Mouse (Mus musculus) layer of hippocampus, adult 2 months (tissue): ENCODE measurements around the gene Smarcal1. TPM values are rescaled to one million over a fixed set of nuclear protein-coding genes. Genes with fewer than 3 reads are reported as not detected.

Source experiments
- DNase-seq, 2 experiments: peaks; one replicate each; pipeline ENCODE4 v3.0.0; 2022; ENCODE audit warnings: low spot score in 2 of 2
- H3K27ac ChIP-seq: fragments of 200-600 bp; 2 replicates; pipeline ENCODE4 v1.8.1; 2022
- H3K4me3 ChIP-seq: fragments of 200-600 bp; 2 replicates; pipeline ENCODE4 v1.8.1; 2022; ENCODE audit warnings: mild to moderate bottlenecking
- CTCF ChIP-seq: fragments of 200-600 bp; conservative IDR thresholded peaks from 2 replicates; pipeline ENCODE4 v1.8.1; 2022; ENCODE audit warnings: antibody characterized with exemption, mild to moderate bottlenecking, moderate library complexity
- total RNA-seq, 2 experiments: library from RNA; stranded (reverse); gene quantifications; 2 replicates each; pipeline ENCODE4 v1.2.3; 2021

The Smarcal1 gene
- total RNA-seq, 2 experiments from 2014 or later = 64.8 to 66.4 TPM

DNA sequence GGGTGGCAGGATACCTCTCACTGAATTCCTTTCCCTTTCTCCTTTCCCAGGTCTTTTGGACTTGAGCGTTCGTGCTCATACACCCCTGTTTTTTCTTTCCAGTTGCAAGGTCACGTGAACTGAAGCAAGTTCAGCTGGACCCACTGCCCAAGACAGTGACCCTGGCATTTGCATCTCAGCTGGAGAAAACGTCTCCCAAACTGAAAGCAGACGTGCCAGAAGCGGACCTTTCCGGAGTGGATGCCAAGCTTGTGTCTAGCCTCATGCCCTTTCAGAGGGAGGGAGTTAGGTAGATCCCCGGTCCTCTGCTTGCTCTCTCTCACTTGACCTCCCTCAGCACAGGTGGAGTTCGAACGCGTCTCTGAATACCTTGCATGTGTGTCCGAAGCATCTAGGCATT is 12.6 kb downstream of the Smarcal1 start:
- Histone ChIP-seq H3K4me3 (no peak overlapping the region), H3K27ac (no peak overlapping the region)
- no peak for TF ChIP-seq CTCF
- no peak for DNase-seq

DNA sequence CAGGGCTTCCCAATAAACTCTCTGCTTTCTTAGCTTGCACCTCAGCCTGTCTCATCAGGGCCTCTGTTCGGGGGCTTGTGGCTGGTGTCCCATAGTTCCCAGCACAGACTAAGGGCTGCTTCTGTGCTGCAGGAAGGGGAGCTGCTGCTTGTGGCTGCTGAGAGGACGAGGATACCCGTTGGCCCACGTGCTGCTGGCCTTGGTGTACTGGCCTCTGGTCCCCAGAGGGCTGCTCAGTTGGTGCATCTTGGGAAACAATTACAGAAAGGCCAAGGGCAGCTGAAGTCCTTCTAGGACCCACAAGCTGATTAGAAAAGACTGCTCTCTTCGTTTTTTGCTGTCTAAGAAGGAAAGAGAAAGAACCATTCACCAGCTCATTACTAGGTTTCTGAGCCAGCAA is 13.2 kb downstream of the Smarcal1 start:
- no peak overlapping the region for H3K4me3 ChIP-seq
- H3K27ac ChIP-seq = no peak overlapping the region

DNA sequence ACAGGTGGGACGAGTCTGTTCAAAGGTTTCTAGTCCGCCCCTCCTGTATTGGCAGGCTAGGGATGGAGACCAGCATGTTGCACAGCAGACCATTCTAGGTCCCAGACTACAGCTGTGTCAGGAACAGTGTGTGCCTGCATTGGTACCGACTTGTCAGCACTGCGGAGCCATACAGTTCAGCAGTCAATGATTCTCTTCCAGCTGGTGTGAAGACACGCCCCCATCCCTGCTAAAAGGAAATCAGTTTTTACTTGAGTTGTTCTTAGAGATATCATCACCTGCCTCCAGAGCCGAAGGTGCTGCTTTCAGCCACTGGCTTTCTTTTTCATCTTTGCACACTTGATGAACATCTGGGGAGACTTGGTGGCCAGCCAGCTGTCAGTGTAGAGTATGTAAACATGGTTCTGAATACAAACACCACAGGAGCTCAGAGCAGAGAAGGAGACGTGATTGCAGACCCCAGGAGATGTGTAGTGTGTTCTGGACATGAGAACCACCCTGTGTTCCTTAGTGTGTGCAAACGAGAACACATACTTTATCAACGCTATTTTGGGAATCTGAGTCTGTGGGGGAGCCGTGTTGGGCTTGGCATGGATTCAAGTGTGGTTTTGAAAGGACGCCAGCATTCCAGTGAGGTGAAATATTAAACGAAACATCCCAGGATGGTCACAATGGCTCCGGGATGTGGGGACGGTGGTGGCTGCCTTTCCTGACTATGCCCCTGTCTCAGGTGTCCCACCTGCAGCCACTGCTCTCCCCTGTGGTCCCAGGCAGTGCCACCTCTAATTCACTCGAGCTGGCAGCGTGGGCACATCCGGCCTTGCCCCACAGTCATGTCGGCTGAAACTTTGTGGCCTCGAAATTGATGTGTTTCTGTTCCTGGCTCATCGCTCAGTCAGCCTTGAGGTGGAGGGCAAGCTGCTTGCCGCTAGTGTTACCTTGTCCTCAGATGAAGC is 16.4 kb downstream of the Smarcal1 start:
- no peak for DNase-seq
- TF ChIP-seq CTCF = no peak
- Histone ChIP-seq H3K4me3 (no peak overlapping the region), H3K27ac (no peak overlapping the region)

More for the DNA sequence above, 13.2 kb downstream of the Smarcal1 start:
- TF ChIP-seq CTCF = no peak
- DNase-seq = no peak

DNA sequence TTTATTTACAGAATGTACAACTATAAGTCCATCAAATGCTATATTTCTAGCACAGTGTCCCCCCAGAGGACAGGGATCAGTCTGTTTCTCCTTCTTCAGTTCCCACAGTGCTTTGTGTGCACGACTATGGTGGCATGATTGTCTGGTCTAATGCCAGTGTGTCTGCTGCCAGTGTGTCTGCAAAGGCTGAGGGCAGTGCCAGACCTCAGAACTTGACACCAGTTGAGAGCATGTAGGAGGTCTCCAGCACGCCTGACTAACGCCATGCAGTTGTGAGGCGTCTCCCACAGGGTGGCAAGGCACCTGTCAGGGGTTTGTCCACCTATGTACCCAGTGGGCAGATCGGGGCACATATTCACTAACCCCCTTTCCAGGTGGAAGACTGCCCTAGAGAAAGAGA is 17.7 kb downstream of the Smarcal1 start:
- Histone ChIP-seq H3K27ac (no peak overlapping the region), H3K4me3 (no peak overlapping the region)
- no peak for TF ChIP-seq CTCF
- no peak for DNase-seq

DNA sequence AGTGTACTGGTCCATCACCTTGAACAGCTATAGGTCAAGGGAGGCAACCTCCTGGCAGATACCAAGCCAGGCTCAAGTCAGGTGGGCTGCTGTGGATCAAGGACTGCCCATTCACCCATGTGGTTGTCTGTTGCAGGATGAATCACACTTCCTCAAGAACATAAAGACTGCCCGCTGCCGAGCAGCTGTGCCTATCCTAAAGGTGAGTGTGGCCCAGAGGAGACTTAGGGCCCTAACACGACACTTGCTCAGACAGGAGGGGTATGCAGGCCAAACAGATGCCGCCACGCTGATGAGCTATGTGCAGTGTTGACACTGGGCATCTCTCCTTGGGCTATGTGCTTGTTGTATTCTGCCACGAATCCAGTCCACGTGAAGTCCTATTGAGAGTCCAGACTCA is 18.2 kb downstream of the Smarcal1 start:
- Histone ChIP-seq H3K4me3 (no peak overlapping the region), H3K27ac (no peak overlapping the region)
- no peak for DNase-seq
- no peak for TF ChIP-seq CTCF

DNA sequence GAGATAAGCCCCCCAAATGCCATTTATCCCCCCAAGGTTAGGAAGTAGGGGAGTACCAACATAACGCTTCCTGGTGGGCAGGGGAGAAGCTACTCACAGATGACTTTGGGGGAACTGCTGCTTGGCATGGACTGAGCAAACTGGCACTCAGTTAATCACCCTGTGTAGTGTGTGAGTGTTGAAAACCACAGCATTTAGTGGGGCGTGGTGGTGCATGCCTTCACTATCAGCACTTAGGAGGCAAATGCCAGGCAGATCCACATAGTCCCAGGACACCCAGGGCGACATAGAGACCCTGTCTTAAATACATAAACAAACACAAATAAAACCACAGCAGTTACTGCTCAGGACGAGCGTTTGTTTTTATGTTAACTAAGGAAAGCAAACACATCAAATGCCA is 19.1 kb downstream of the Smarcal1 start:
- no peak overlapping the region for H3K27ac ChIP-seq
- DNase-seq = no peak
- H3K4me3 ChIP-seq = no peak overlapping the region
- no peak for TF ChIP-seq CTCF

DNA sequence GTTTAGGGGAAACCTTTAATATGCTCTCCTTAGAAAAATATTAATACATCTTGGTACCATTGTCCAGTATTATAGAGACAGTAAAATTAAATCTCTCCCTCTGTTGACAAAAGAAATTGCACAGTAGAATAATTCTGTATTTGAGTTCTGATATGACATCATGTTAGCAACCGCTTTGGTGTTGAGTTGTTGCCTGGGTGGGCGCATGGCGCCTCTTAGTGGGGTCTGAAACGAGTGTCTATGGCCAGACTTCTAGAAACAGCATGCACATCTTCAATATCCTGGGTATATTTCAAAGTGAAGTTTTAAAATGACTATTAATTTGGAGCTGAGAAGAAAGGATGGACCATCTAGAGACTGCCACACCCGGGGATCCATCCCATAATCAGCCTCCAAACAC is 19.8 kb downstream of the Smarcal1 start:
- Histone ChIP-seq H3K27ac (no peak overlapping the region), H3K4me3 (no peak overlapping the region)
- 0 out of 2 replicates have a peak, but pooled peaks have one; percentile 7 for TF ChIP-seq CTCF
- DNase-seq = no peak

DNA sequence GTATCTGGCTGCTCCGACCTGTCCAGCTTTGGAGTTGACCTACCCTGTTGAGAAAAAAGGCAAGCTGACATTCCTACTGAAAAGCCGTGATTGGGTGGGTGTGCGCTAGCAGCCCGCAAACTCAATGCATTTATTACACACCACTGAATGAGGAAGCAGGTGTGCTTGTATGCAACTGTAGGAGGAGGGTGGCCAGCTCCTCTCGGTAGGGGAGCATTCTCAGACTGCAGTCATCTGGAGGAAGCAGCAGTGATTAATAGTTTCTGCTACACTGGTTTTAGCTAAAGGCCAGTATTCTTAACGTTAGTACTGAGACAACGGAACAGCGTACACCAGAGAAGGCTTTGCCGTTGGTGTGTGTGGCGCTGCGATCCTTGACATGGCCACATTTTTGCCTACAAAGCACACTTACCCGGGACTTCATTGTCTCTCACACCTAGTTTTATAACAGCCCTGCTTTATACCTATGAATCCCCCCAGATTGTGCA is 23.2 kb downstream of the Smarcal1 start:
- DNase-seq = no peak
- Histone ChIP-seq H3K4me3 (no peak overlapping the region), H3K27ac (no peak overlapping the region)
- TF ChIP-seq CTCF = no peak

DNA sequence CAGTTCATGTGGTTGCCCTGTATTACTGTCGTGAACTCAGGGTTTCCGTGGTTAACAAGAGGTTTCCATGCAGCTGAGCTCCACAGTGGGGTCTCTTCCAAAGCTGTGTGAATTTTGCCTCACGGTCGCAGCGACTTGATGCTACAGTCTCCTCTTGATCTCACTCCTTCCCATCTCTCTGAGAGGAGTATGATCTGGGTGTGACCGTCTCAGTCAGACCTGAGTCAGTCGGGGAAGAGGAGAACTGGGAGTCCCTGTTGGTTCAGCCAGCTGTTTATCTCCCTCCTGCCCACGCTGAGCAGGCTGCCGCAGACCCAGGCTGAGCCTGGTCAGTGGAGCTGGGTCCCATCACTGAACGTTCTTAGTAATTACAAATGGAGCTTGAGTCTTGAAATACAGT is 26.1 kb downstream of the Smarcal1 start:
- no peak for TF ChIP-seq CTCF
- Histone ChIP-seq H3K4me3 (no peak overlapping the region), H3K27ac (no peak overlapping the region)
- no peak for DNase-seq

DNA sequence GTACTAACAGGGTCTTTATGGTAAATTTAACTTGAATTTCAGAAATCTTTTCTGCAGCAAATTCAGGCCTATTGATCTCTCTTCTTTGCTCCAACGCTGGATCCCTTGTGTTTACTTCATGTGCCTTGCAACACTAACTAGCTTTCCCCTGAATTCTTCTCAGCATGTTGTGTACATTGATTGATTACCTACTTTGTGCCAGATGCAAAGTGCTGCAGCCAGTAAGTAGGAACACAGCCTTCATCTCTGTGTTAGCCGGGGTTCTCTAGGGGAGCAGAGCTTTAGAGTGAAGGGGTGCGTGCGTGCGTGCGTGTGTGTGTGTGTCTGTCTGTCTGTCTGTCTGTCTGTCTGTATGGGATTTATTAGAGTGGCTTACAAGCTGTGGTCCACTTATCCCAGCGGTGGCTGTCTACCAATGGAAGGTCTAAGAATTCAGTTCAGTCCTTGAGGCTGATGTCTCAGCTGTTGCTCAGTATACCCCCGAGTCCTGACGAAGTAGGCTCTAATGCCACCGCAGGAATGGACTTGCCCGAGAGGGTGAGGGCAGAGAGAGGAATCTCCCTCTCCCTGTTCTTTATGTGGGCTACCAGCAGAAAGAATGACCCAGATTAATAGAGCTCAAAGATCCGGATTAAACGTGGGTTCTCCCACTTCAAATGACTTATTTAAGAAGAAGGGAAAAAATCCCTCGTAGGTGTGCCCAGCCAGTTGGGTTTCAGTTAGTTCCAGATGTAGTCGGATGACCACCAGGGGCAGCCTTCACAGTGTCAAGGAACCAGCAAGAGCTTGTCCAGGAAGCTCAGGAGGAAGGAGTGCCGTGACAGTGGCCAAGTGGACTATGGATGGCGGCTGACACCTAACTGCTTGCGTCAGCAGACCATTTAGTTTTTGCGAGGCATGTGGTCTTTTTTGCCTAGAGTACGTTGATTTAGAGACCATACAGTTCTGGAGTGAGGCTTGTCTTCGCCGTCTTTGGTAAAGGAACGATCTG is 27.1 kb downstream of the Smarcal1 start:
- H3K4me3 ChIP-seq = no peak overlapping the region
- peak; percentile 51 for TF ChIP-seq CTCF

DNA sequence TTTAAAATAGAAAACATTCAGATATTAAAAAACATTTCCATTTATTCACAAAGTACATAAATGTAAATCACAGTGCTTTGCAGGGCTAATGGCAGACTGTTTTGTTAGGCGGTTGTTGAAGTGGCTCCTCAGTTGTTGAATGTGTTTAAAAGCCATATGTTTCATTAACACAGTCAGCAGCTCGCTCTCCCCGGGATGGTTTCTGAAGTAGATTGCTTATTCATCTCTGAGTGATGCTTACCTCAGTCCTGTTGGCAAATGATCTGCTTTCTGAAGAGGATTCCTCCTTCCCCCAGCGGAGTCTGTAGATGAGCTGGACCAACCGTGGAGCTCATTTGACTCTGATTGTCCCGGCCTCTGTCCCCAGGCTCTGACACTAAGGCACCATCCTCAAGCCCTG is 29.1 kb downstream of the Smarcal1 start:
- Histone ChIP-seq H3K4me3 (no peak overlapping the region), H3K27ac (no peak overlapping the region)
- DNase-seq = peak in 1 of 2 experiments; percentile 29
- TF ChIP-seq CTCF = no peak

More for the DNA sequence above, 27.1 kb downstream of the Smarcal1 start:
- no peak for DNase-seq
- no peak overlapping the region for H3K27ac ChIP-seq

DNA sequence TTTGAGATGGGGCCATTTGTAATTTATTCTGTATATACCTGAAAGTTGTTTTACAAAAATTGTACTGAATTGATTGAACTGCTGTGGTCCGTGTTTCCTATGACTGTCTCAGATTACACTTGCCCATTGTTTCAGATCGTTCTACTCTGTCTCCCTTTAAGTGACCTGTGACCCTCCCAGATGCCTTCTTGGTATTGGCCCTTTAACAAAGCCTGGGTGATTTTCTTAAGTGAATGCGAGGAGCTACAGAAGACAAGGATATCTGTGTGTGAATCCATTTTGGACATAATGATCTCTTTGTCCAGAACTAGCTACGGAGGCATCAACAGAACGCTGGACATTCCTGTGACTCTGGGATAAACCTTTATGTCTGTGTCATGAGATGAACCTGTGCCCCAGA is 52.2 kb downstream of the Smarcal1 start:
- Histone ChIP-seq H3K4me3 (no peak overlapping the region), H3K27ac (no peak overlapping the region)
- TF ChIP-seq CTCF = no peak
- DNase-seq = no peak

DNA sequence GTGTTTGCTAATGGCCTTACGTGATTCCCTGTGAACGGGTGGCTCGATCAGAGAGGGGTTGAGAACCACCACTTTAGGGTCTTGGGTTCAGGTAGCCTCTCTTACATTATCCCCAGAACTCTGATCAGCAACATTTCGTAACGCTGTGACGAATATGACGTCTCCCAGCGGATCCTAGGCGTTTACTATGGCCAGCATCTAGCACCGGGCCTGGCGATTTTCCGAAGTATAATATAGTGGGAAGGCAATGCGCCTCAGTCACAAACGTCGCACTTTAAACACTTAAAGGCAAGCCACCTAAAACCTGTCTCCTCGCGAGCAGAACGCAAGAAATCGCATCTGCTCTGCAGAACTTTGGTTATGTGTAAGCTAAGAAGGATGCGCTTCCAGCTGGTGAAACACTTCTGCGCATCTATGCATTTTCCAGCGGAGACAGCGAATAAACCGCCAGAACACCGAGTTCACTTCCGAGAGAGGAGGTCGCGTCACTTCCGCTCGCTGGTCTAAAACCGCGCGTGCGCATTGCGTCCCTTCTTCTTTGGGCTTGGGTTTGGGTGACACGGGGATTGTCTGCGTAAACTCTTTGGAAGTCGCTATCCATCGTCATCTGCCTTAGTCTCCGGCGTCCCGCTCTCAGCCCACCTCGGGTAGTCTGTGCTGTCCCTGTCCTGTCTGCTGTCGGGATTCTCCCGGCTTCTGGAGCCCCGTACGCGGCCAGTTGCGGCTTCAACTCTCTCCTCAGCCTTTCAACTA is 57.8 kb downstream of the Smarcal1 start:
- peak; percentile 43 to 68 for DNase-seq
- H3K27ac ChIP-seq = no peak overlapping the region
- no peak for TF ChIP-seq CTCF
- peak overlapping the region; percentile 45 for H3K4me3 ChIP-seq
